Mouse (Mus musculus) right cerebral cortex, postnatal 14 days (tissue): Measurements from ENCODE around the gene Gm20721.
A peak's percentile ranks its signal among the peaks of the same experiment; 100 is the strongest.
"Not testable (repeated sequence)": the region's sequence is repeated elsewhere in the genome, so short reads cannot be mapped to it uniquely, and the experiment has no call there.

Source experiments
- DNase-seq: peaks from one replicate; pipeline ENCODE4 v3.0.0; 2022

The Gm20721 gene

DNA sequence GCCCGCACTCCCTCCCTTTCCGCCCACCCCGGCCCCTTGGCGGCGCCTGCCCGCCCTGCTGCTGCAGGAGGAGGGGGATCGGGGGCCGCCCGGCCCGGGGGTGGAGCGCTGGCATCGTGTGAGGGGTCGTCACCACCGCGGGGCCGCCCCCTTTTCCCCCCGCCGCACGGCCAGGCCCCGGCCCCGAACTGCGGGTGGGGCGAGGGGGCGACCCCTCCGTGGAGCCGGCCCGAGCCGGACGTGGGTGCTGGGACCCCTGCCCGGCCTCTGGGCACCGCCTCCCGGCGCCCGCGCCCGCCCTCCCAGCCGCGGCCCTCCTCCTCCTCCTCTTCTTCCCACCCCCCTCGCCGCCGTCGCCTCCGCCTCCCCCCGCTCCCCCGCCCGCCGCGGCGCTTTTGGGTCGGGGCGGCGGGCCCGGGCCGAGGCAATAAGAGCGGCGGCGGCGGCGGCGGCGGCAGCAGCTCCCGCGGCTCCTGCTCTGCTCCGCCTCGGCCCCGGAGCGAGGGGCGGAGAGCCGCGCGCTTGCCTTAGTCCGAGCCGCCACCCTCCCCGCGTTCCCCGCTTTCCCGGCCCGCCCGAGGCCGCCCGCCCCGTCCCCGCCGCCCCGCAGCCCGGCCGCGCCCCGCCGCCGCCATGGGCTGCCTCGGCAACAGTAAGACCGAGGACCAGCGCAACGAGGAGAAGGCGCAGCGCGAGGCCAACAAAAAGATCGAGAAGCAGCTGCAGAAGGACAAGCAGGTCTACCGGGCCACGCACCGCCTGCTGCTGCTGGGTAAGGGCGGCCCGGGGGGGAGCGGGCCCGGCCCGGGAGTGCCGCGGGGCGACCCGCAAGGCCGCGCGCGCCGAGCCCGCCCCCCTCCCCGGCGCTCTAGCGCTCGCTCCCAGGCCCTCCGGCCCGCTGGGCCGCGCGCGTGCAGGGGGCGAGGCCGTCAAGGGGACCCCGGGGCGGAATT lies 16.6 kb downstream of the Gm20721 start:
- peak; percentile 75 for DNase-seq

DNA sequence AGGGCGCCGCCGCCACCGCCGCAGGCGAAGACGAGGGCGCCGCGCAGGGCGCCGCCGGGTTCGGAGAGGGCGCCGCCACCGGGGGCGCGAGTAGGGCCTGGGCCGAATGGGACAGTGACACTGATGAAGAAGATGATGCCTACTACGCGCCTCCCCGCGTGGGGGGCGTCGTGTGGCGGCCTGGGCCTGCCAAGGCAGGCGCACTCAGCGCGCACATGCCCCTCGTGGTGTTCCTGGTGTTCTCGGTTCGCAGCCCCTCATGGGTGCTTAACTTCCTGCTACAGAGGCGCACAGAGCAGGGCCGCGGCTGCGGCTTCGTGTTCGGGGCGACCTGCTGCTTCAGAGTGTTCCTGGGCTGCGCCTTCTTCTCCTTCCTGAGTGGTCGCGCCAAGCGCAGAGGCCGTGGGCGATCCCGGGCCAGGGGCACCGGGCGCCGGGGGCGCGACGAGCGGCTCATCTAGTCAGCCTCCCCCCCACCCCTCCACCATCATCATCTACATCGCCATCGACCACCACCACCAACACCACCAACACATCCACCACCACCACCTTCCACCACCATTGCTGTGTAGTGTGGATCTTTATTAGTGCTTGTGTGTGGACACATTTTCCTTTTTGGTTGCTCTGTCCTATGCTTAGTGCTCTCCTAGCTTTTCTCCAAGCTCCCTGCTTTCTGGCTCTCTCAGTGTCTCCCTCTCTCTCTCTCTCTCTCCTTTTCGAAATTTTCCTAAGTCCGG lies 17.4 kb downstream of the Gm20721 start:
- DNase-seq, result no peak

- no peak for DNase-seq
Observed at GRCm38 (mm10) chr2:174328358-174328905, 18.1 kb downstream of the Gm20721 start.

- DNase-seq, result peak; percentile 68
Observed at GRCm38 (mm10) chr2:174327295-174327981, 19.1 kb downstream of the Gm20721 start.

- DNase-seq, result no peak
Observed at GRCm38 (mm10) chr2:174326481-174326880, 20.0 kb downstream of the Gm20721 start.

DNA sequence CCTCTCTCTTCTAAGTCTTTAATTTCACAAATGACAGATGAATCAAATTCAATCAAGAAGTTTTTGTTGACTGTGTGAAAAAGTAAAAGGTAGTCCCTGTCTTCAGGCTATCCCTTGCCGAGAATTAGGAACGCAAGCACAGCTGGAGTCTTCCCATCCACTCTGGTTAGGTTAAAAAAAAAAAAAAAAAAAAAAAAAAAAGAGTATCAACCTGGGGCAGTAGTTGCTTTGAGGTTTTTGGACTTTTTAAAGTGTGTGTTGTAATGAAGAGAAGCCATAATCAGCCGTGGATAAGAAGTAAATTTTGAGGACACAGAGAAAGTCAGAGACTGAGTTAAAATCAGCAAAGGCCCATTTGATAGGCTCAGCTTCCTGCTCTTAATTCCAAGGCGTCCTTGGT lies 20.5 kb downstream of the Gm20721 start:
- DNase-seq, result no peak

GRCm38 (mm10) chr2:174316661-174317060 lies 29.9 kb downstream of the Gm20721 start:
- DNase-seq, result no peak

DNA sequence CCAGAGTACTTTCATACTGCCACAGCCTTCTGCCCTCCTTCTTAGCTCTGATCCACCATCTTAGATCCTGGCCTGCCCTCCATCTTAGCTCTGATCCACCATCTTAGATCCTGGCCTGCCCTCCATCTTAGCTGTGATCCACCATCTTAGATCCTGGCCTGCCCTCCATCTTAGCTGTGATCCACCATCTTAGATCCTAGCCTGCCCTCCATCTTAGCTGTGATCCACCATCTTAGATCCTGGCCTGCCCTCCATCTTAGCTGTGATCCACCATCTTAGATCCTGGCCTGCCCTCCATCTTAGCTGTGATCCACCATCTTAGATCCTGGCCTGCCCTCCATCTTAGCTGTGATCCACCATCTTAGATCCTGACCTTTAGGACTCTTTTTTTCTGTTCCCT lies 31.1 kb downstream of the Gm20721 start:
- DNase-seq, result not testable (repeated sequence)

DNA sequence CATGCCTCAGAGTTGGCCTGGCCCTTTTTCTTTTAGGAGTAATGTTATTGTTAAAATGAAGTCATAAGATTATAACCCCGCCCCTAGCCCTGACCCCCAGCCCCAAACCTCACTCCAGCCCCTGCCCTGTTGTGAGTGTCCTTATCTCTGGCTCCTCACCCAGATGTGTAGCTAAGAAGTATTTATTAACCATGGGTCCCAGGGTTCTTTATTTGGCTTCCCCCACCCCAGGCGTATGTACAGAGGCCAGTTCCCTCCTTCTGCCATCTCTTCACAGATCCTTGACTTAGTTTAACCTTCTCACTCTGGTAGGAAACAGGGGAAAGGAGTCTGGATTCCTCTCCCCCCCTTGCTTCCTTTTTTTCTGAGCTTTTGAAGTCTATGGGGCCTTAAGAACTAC lies 33.9 kb downstream of the Gm20721 start:
- DNase-seq, result no peak

- DNase-seq, result peak; percentile 80
Observed at GRCm38 (mm10) chr2:174312118-174312647, 34.3 kb downstream of the Gm20721 start.

DNA sequence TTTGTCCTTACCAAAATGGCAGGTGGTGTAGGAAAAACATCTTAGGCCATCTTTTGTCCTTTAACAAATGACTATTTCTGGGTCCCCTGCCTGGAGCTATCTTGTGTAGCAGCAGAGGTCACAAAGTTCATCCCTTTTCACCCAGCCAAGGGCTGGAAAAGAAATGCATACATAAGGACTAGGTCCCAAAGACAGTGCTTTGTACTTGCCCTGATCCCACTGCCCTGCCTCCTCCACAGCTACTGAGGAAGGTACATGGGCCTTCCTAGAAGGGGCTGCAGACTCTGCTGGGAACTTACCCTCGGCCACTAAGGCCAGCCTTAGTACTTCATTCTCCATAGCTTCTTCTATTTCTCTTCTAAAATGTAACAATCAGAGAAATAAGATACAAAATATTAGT lies 34.9 kb downstream of the Gm20721 start:
- DNase-seq, result no peak

GRCm38 (mm10) chr2:174310913-174311514 lies 35.5 kb downstream of the Gm20721 start:
- peak; percentile 64 for DNase-seq

DNA sequence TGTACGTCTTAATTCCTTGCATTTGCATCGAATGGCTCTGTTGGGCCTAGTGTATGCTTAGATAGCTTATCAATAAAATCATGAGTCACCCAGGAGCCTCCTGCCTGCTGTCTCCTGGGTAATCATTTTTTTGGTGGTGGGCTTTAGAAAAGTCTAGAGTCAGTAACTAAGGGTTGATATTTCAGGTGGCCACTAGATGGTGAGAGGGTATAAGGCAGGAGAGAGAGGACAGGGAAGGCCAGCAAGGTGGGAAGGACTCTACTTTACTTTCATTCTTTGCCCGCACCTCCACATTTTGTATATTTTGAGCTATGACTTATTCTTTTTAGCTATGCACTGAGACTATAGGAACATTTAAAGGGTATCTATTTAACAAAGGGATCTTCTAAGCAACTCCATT lies 38.6 kb downstream of the Gm20721 start:
- DNase-seq, result no peak

- no peak for DNase-seq
Observed at GRCm38 (mm10) chr2:174305646-174306045, 40.9 kb downstream of the Gm20721 start.

- DNase-seq, result no peak
Observed at GRCm38 (mm10) chr2:174302526-174302925, 44.0 kb downstream of the Gm20721 start.

- DNase-seq, result no peak
Observed at GRCm38 (mm10) chr2:174300666-174301065, 45.8 kb downstream of the Gm20721 start.

DNA sequence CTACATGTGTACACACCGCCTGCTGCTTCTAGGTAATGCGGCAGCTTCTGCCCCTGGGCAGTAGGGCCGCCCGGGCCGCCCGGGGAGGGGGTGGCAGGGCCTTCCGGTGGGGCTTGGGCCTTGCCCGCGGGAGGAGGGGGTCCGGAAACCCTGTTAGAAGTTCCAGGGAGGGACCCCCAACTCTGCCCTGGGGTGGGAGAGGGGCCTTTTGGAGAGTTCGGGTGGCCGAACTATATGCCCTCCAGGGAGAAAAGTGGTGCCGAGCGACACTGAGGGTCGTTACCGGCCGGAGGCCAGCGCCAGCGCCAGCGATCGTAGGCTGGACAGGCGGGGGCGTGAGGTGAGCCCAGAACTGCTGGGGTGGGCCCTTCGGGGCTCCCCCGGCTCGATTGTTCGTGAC lies 46.3 kb downstream of the Gm20721 start:
- no peak for DNase-seq

DNA sequence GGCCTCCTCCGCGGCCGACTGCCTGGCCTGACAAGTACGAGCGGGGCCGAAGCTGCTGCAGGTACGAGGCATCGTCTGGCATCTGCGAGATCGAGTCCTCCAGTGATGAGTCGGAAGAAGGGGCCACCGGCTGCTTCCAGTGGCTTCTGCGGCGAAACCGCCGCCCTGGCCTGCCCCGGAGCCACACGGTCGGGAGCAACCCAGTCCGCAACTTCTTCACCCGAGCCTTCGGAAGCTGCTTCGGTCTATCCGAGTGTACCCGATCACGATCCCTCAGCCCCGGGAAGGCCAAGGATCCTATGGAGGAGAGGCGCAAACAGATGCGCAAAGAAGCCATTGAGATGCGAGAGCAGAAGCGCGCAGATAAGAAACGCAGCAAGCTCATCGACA lies 46.7 kb downstream of the Gm20721 start:
- no peak for DNase-seq

DNA sequence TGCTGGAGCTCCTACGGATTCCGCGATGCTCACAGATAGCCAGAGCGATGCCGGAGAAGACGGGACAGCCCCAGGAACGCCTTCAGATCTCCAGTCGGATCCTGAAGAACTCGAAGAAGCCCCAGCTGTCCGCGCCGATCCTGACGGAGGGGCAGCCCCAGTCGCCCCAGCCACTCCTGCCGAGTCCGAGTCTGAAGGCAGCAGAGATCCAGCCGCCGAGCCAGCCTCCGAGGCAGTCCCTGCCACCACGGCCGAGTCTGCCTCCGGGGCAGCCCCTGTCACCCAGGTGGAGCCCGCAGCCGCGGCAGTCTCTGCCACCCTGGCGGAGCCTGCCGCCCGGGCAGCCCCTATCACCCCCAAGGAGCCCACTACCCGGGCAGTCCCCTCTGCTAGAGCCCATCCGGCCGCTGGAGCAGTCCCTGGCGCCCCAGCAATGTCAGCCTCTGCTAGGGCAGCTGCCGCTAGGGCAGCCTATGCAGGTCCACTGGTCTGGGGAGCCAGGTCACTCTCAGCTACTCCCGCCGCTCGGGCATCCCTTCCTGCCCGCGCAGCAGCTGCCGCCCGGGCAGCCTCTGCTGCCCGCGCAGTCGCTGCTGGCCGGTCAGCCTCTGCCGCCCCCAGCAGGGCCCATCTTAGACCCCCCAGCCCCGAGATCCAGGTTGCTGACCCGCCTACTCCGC lies 47.3 kb downstream of the Gm20721 start:
- no peak for DNase-seq

DNA sequence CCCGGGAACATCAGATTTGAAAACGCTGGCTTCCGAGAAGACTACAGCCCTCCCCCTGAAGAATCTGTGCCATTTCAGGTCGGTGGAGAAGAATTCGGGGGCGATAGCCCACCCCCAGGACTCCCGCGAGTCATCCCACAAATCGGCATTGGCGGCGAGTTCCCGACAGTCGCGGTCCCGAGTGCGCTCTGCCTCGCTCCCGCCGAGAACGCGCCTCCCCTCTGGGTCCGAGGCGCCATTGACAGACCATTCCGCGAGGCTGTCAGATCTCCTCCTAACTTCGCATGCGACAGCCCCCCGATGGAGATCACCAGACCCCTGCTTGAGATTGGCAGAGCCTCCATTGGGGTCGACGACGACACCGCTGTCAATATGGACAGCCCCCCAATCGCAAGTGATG lies 48.0 kb downstream of the Gm20721 start:
- no peak for DNase-seq

DNA sequence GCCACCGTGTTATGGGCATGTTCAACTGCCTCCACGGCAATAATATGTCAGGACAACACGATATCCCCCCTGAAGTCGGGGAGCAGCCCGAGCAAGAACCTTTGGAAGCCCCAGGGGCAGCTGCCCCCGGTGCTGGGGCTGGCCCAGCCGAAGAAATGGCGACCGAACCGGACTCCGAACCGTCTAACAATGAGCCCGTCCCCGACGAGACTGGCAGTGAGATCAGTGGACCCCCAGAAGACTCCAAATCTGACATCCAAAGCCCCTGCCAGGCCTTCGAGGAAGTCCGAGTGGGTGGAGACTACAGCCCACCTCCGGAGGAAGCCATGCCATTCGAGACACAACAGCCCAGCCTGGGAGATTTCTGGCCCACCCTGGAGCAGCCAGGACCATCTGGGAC lies 48.7 kb downstream of the Gm20721 start:
- DNase-seq, result no peak

DNA sequence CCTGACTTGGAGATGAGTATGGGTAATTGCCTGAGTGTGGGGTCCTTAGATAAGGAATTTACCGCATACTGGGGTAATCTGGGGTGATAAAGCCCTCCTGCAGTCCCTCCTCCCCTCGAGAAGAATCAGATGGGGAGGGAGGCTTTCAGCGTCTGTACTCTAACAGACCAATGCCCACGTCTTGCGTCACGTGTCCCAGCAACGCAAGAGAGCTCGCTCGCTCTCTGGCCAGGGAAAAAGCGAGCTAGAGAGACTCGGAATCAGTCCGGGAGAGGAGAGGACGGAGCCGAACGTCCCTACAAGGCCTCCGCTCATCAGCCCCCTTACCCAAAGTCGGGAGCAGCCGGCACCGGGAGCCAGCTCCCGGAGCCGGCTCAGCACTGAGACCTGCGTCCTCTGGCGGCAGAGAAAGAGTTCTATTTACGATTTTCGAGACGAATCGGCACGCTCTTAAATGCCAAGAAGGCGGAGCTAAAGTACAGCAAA lies 49.4 kb downstream of the Gm20721 start:
- peak; percentile 46 for DNase-seq
